Mouse (Mus musculus) c-Kit-negative CD71-positive TER-119-positive erythroid progenitor cells, embryonic 14.5 days (primary cell): ENCODE data around the gene Gm20441.
A peak's percentile ranks its signal among the peaks of the same experiment; 100 is the strongest.

Experiments
- DNase-seq: peaks from one replicate; pipeline ENCODE4 v3.0.0-alpha.2; 2013; ENCODE audit warnings: low read depth, low spot score

The Gm20441 gene

GRCm38 (mm10) chr10:75780769-75781578 is at the start of gene Gm20441, which contains the start of gene Gstt3:
Gene Gm20441 (minus strand): TSS chr10:75780954.
Gene Gstt3 (minus strand): TSS chr10:75781414.
- DNase-seq = no peak

GRCm38 (mm10) chr10:75830275-75830670 is 49.5 kb upstream of the Gm20441 start:
- DNase-seq = no peak

GRCm38 (mm10) chr10:75829529-75830274 is 48.9 kb upstream of the Gm20441 start:
- DNase-seq = no peak

GRCm38 (mm10) chr10:75828500-75828931 is 47.8 kb upstream of the Gm20441 start:
- DNase-seq = no peak

GRCm38 (mm10) chr10:75827668-75828360 is 47.1 kb upstream of the Gm20441 start:
- no peak for DNase-seq

GRCm38 (mm10) chr10:75824530-75824929 is 43.8 kb upstream of the Gm20441 start:
- no peak for DNase-seq

- no peak for DNase-seq
Measured at GRCm38 (mm10) chr10:75823782-75824181, 43.0 kb upstream of the Gm20441 start.

GRCm38 (mm10) chr10:75822443-75822842 is 41.7 kb upstream of the Gm20441 start, which contains the start of gene Gstt4:
Gene Gstt4 (minus strand): TSS chr10:75822543.
- no peak for DNase-seq

- no peak for DNase-seq
Measured at GRCm38 (mm10) chr10:75819882-75820281, 39.1 kb upstream of the Gm20441 start.

GRCm38 (mm10) chr10:75818641-75819040 is 37.9 kb upstream of the Gm20441 start:
- DNase-seq = no peak

GRCm38 (mm10) chr10:75804217-75804616 is 23.5 kb upstream of the Gm20441 start:
- no peak for DNase-seq

GRCm38 (mm10) chr10:75798176-75798696 is 17.5 kb upstream of the Gm20441 start, which contains the start of gene Gstt1:
Gene Gstt1 (minus strand): TSS chr10:75798584.
- DNase-seq = peak; percentile 31

- no peak for DNase-seq
Measured at GRCm38 (mm10) chr10:75797619-75798175, 16.9 kb upstream of the Gm20441 start.

- DNase-seq = no peak
Measured at GRCm38 (mm10) chr10:75796731-75797516, 16.2 kb upstream of the Gm20441 start.

- DNase-seq = no peak
Measured at GRCm38 (mm10) chr10:75794880-75795279, 14.1 kb upstream of the Gm20441 start.

- no peak for DNase-seq
Measured at GRCm38 (mm10) chr10:75790773-75791172, 10.0 kb upstream of the Gm20441 start.

- no peak for DNase-seq
Measured at GRCm38 (mm10) chr10:75789841-75790240, 9.1 kb upstream of the Gm20441 start.

- no peak for DNase-seq
Measured at GRCm38 (mm10) chr10:75789081-75789735, 8.5 kb upstream of the Gm20441 start.

GRCm38 (mm10) chr10:75788277-75788676 is 7.5 kb upstream of the Gm20441 start:
- no peak for DNase-seq

- DNase-seq = no peak
Measured at GRCm38 (mm10) chr10:75785442-75785841, 4.7 kb upstream of the Gm20441 start.
